Mouse (Mus musculus): ENCODE data around the gene Mus81. TPM values are rescaled to one million over a fixed set of nuclear protein-coding genes. Genes with fewer than 3 reads are reported as not detected.

Gene Mus81
- polyA plus RNA-seq, 1 experiment from 2014 or later: 46.6 TPM

- H3K9me3 ChIP-seq (ENCODE audit: control insufficient read depth, low read depth, low read length): no peaks in the 10 kb centered on the region
- H3K27ac ChIP-seq (ENCODE audit: low read length): no peak overlapping the region
- peak overlapping the region; percentile 47 for H3K4me3 ChIP-seq (ENCODE audit: low read depth, low read length)
- H3K4me2 ChIP-seq (replicated peaks; ENCODE audit: low read depth, low read length): peak overlapping the region; percentile 99
- 7% methylated on average over 36 of the region's 36 CpGs for WGBS
- H3K27me3 ChIP-seq (ENCODE audit: control insufficient read depth, insufficient read depth, low read length): peaks cover 14% of the 10 kb centered on the region
- no peak overlapping the region for H3K9ac ChIP-seq (replicated peaks; ENCODE audit: low read depth, low read length)
- H3K36me3 ChIP-seq (ENCODE audit: control insufficient read depth, insufficient read depth, low read length): no peaks in the 10 kb centered on the region
- H3K4me1 ChIP-seq (ENCODE audit: control insufficient read depth, insufficient read depth, low read length): peaks cover 16% of the 10 kb centered on the region
- ATAC-seq (ENCODE audit: insufficient number of reproducible peaks, insufficient read depth, low FRiP score, low read depth): no peak
These were observed 39.6 kb downstream of the Mus81 start for GRCm38 (mm10) chr19:5448354-5449150.

- Histone ChIP-seq H3K27ac (ENCODE audit: low read length) (no peak within 1 kb of the TSS), H3K4me2 (replicated peaks; ENCODE audit: low read depth, low read length) (peak within 1 kb of the TSS; percentile 99), H3K36me3 (ENCODE audit: control insufficient read depth, insufficient read depth, low read length) (no peaks in the 10 kb centered on the region), H3K9ac (replicated peaks; ENCODE audit: low read depth, low read length) (no peak within 1 kb of the TSS), H3K4me3 (ENCODE audit: low read depth, low read length) (peak within 1 kb of the TSS; percentile 47), H3K27me3 (ENCODE audit: control insufficient read depth, insufficient read depth, low read length) (peaks cover 14% of the 10 kb centered on the region), H3K9me3 (ENCODE audit: control insufficient read depth, low read depth, low read length) (no peaks in the 10 kb centered on the region), H3K4me1 (ENCODE audit: control insufficient read depth, insufficient read depth, low read length) (peaks cover 16% of the 10 kb centered on the region)
- WGBS: under 1% methylated on average over 70 of the region's 70 CpGs
- ATAC-seq (ENCODE audit: insufficient number of reproducible peaks, insufficient read depth, low FRiP score, low read depth): peak; percentile 57; the same call in 1 of the 2 replicates
These were observed 40.5 kb downstream of the Mus81 start, which contains the start of gene Fosl1 for GRCm38 (mm10) chr19:5447515-5448353. Fosl1 (plus strand) TSS chr19:5447547.

GRCm38 (mm10) chr19:5445747-5446146, 42.5 kb downstream of the Mus81 start:
- H3K9ac ChIP-seq (replicated peaks; ENCODE audit: low read depth, low read length): no peak overlapping the region
- H3K27ac ChIP-seq (ENCODE audit: low read length): no peak overlapping the region
- H3K27me3 ChIP-seq (ENCODE audit: control insufficient read depth, insufficient read depth, low read length): peaks cover 14% of the 10 kb centered on the region
- no peak overlapping the region for H3K4me2 ChIP-seq (replicated peaks; ENCODE audit: low read depth, low read length)
- ATAC-seq (ENCODE audit: insufficient number of reproducible peaks, insufficient read depth, low FRiP score, low read depth): no peak
- H3K36me3 ChIP-seq (ENCODE audit: control insufficient read depth, insufficient read depth, low read length): no peaks in the 10 kb centered on the region
- H3K9me3 ChIP-seq (ENCODE audit: control insufficient read depth, low read depth, low read length): no peaks in the 10 kb centered on the region
- peaks cover 16% of the 10 kb centered on the region for H3K4me1 ChIP-seq (ENCODE audit: control insufficient read depth, insufficient read depth, low read length)
- no peak overlapping the region for H3K4me3 ChIP-seq (ENCODE audit: low read depth, low read length)
- 89% methylated on average over 5 of the region's 5 CpGs for whole genome bisulfite sequencing

GRCm38 (mm10) chr19:5444954-5445353, 43.2 kb downstream of the Mus81 start:
- Histone ChIP-seq H3K9ac (replicated peaks; ENCODE audit: low read depth, low read length) (no peak overlapping the region), H3K4me3 (ENCODE audit: low read depth, low read length) (no peak overlapping the region), H3K4me2 (replicated peaks; ENCODE audit: low read depth, low read length) (no peak overlapping the region), H3K9me3 (ENCODE audit: control insufficient read depth, low read depth, low read length) (0 out of 2 replicates have a peak, but pooled peaks cover 5% of the 10 kb centered on the region), H3K4me1 (ENCODE audit: control insufficient read depth, insufficient read depth, low read length) (peaks cover 16% of the 10 kb centered on the region), H3K27me3 (ENCODE audit: control insufficient read depth, insufficient read depth, low read length) (peaks cover 14% of the 10 kb centered on the region), H3K27ac (ENCODE audit: low read length) (no peak overlapping the region), H3K36me3 (ENCODE audit: control insufficient read depth, insufficient read depth, low read length) (no peaks in the 10 kb centered on the region)
- 19% methylated on average over 7 of the region's 7 CpGs for WGBS
- no peak for ATAC-seq (ENCODE audit: insufficient number of reproducible peaks, insufficient read depth, low FRiP score, low read depth)

- Histone ChIP-seq H3K4me2 (replicated peaks; ENCODE audit: low read depth, low read length) (no peak overlapping the region), H3K27me3 (ENCODE audit: control insufficient read depth, insufficient read depth, low read length) (peaks cover 14% of the 10 kb centered on the region), H3K36me3 (ENCODE audit: control insufficient read depth, insufficient read depth, low read length) (no peaks in the 10 kb centered on the region), H3K4me3 (ENCODE audit: low read depth, low read length) (no peak overlapping the region), H3K9me3 (ENCODE audit: control insufficient read depth, low read depth, low read length) (0 out of 2 replicates have a peak, but pooled peaks cover 5% of the 10 kb centered on the region), H3K27ac (ENCODE audit: low read length) (no peak overlapping the region), H3K9ac (replicated peaks; ENCODE audit: low read depth, low read length) (no peak overlapping the region), H3K4me1 (ENCODE audit: control insufficient read depth, insufficient read depth, low read length) (peaks cover 16% of the 10 kb centered on the region)
- WGBS: 58% methylated on average over 9 of the region's 9 CpGs
- no peak for ATAC-seq (ENCODE audit: insufficient number of reproducible peaks, insufficient read depth, low FRiP score, low read depth)
These were observed 43.8 kb downstream of the Mus81 start for GRCm38 (mm10) chr19:5444371-5444908.

GRCm38 (mm10) chr19:5433951-5434350, 54.3 kb downstream of the Mus81 start:
- no peak overlapping the region for H3K4me3 ChIP-seq (ENCODE audit: low read depth, low read length)
- ATAC-seq (ENCODE audit: insufficient number of reproducible peaks, insufficient read depth, low FRiP score, low read depth): no peak

GRCm38 (mm10) chr19:5432992-5433852, 55.0 kb downstream of the Mus81 start:
- Histone ChIP-seq H3K27ac (ENCODE audit: low read length) (peak overlapping the region; percentile 56), H3K27me3 (ENCODE audit: control insufficient read depth, insufficient read depth, low read length) (no peaks in the 10 kb centered on the region), H3K4me2 (replicated peaks; ENCODE audit: low read depth, low read length) (peak overlapping the region; percentile 70), H3K9me3 (ENCODE audit: control insufficient read depth, low read depth, low read length) (no peaks in the 10 kb centered on the region), H3K4me1 (ENCODE audit: control insufficient read depth, insufficient read depth, low read length) (peaks cover 13% of the 10 kb centered on the region), H3K36me3 (ENCODE audit: control insufficient read depth, insufficient read depth, low read length) (no peaks in the 10 kb centered on the region), H3K9ac (replicated peaks; ENCODE audit: low read depth, low read length) (no peak overlapping the region), H3K4me3 (ENCODE audit: low read depth, low read length) (peak overlapping the region; percentile 25)
- WGBS: 5% methylated on average over 16 of the region's 16 CpGs
- ATAC-seq (ENCODE audit: insufficient number of reproducible peaks, insufficient read depth, low FRiP score, low read depth): peak; percentile 72; the same call in 1 of the 2 replicates

More at GRCm38 (mm10) chr19:5433951-5434350, 54.3 kb downstream of the Mus81 start:
- no peaks in the 10 kb centered on the region for H3K36me3 ChIP-seq (ENCODE audit: control insufficient read depth, insufficient read depth, low read length)
- H3K9ac ChIP-seq (replicated peaks; ENCODE audit: low read depth, low read length): no peak overlapping the region
- 57% methylated on average over 7 of the region's 7 CpGs for WGBS
- peak overlapping the region; percentile 70 for H3K4me2 ChIP-seq (replicated peaks; ENCODE audit: low read depth, low read length)
- peaks cover 13% of the 10 kb centered on the region for H3K4me1 ChIP-seq (ENCODE audit: control insufficient read depth, insufficient read depth, low read length)
- H3K9me3 ChIP-seq (ENCODE audit: control insufficient read depth, low read depth, low read length): no peaks in the 10 kb centered on the region
- H3K27ac ChIP-seq (ENCODE audit: low read length): peak overlapping the region; percentile 56; the same call in 1 of the 2 replicates
- H3K27me3 ChIP-seq (ENCODE audit: control insufficient read depth, insufficient read depth, low read length): no peaks in the 10 kb centered on the region

All from stomach, embryonic 14.5 days (tissue).